Mouse (Mus musculus): ENCODE measurements around the gene Zfp933.
"Not testable (repeated sequence)": the region's sequence is repeated elsewhere in the genome, so short reads cannot be mapped to it uniquely, and the experiment has no call there.

Zfp933 gene

GRCm38 (mm10) chr4:147847614-147848583, at the start of gene Zfp933:
Zfp933 (minus strand) TSS chr4:147848366.
- DNase-seq: peak; percentile 54

GRCm38 (mm10) chr4:147897348-147897747, 49.2 kb upstream of the Zfp933 start:
- DNase-seq: no peak

GRCm38 (mm10) chr4:147896411-147896810, 48.2 kb upstream of the Zfp933 start:
- DNase-seq: no peak

- DNase-seq: no peak
These were observed 47.7 kb upstream of the Zfp933 start for GRCm38 (mm10) chr4:147895815-147896330.

- DNase-seq: no peak
These were observed 42.2 kb upstream of the Zfp933 start for GRCm38 (mm10) chr4:147890341-147890740.

- DNase-seq: no peak
These were observed 40.1 kb upstream of the Zfp933 start for GRCm38 (mm10) chr4:147888237-147888636.

- no peak for DNase-seq
These were observed 39.1 kb upstream of the Zfp933 start for GRCm38 (mm10) chr4:147887277-147887676.

GRCm38 (mm10) chr4:147886158-147886557, 38.0 kb upstream of the Zfp933 start:
- no peak for DNase-seq

GRCm38 (mm10) chr4:147884138-147884537, 36.0 kb upstream of the Zfp933 start:
- DNase-seq: no peak

- DNase-seq: no peak
These were observed 34.9 kb upstream of the Zfp933 start for GRCm38 (mm10) chr4:147883041-147883440.

- DNase-seq: no peak
These were observed 33.6 kb upstream of the Zfp933 start for GRCm38 (mm10) chr4:147881792-147882191.

GRCm38 (mm10) chr4:147879865-147880264, 31.7 kb upstream of the Zfp933 start:
- no peak for DNase-seq

GRCm38 (mm10) chr4:147879456-147879855, 31.3 kb upstream of the Zfp933 start:
- no peak for DNase-seq

- no peak for DNase-seq
These were observed 30.4 kb upstream of the Zfp933 start for GRCm38 (mm10) chr4:147878537-147878936.

- no peak for DNase-seq
These were observed 27.8 kb upstream of the Zfp933 start for GRCm38 (mm10) chr4:147875852-147876575.

GRCm38 (mm10) chr4:147869238-147869637, 21.1 kb upstream of the Zfp933 start:
- no peak for DNase-seq

- peak; percentile 89 for DNase-seq
These were observed 20.4 kb upstream of the Zfp933 start, which contains the start of the genes Miip and Fv1 for GRCm38 (mm10) chr4:147868450-147869031. Miip (minus strand) TSS chr4:147868816. Fv1 (plus strand) TSS chr4:147868979.

- no peak for DNase-seq
These were observed 19.6 kb upstream of the Zfp933 start for GRCm38 (mm10) chr4:147867563-147868449.

- DNase-seq: not testable (repeated sequence)
These were observed 18.6 kb upstream of the Zfp933 start for GRCm38 (mm10) chr4:147866793-147867192.

- DNase-seq: no peak
These were observed 17.9 kb upstream of the Zfp933 start for GRCm38 (mm10) chr4:147866056-147866455.

GRCm38 (mm10) chr4:147865651-147866050, 17.5 kb upstream of the Zfp933 start:
- DNase-seq: no peak

- DNase-seq: no peak
These were observed 13.9 kb upstream of the Zfp933 start for GRCm38 (mm10) chr4:147862051-147862450.
